ENCODE assay signal across 9 mouse cellular contexts in the genomic region with DNA sequence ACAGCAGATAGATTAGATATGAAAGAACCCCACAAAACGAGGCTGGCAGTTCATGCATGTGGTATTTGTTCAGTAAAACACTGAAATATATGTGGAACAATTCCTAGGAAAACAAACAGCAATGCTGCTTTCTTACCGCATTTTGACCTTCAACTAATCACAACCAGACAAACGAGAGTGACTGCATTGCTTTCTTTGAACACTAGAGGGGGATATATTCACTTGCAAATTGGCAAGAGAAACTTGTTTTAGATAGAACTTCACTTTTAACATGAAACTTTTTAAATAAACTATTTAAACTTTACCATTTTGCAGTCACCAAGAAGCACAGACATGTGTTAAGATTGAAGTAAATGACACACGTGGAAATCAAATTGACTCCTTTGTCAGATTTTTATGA. TPM values are rescaled to one million over a fixed set of nuclear protein-coding genes. Genes with fewer than 3 reads are reported as not detected.
DNase-seq lines count a peak whose midpoint lies in the region; ATAC-seq lines count a peak whose summit lies in the region.
"Had no signal": no experiment of that assay in that cellular context is flagged by ENCODE, and none has a peak within 500 bp of the region (broad histone marks: within the 10 kb centered on the region; RNA-seq: fewer than 3 reads in every experiment).

No protein-coding gene starts in this region.

- no peak overlapping the region for H3K27ac ChIP-seq in heart, embryonic 11.5 days (ENCODE audit: low read depth, low read length)
- H3K27ac ChIP-seq: midbrain, embryonic 12.5 days had no signal

- H3K4me2 ChIP-seq in heart, embryonic 11.5 days: no peak overlapping the region
- H3K4me2 ChIP-seq: midbrain, embryonic 12.5 days had no signal

- DNase-seq in heart, postnatal 10 days: peak; percentile 33 to 72
- DNase-seq in testis, postnatal 14 days (ENCODE audit: low spot score): peak; percentile 8
- no peak for DNase-seq in testis, postnatal 10 days (ENCODE audit: low spot score)
- DNase-seq in c-Kit-positive CD71-negative TER-119-negative erythroid progenitor cells, embryonic 14.5 days (ENCODE audit: low read depth): peak; percentile 60
- peak; percentile 61 for DNase-seq in lung, postnatal 10 days
- DNase-seq in cerebellum, adult 11-12 months: no peak
- DNase-seq in spleen, adult 12 weeks (ENCODE audit: low spot score): no peak

- H3K4me3 ChIP-seq in heart, embryonic 11.5 days (ENCODE audit: low read depth, low read length): no peak overlapping the region
- H3K4me3 ChIP-seq: midbrain, embryonic 12.5 days had no signal

- H3K27me3 ChIP-seq in heart, embryonic 11.5 days (ENCODE audit: control insufficient read depth, insufficient read depth, low read length): no peaks in the 10 kb centered on the region
- H3K27me3 ChIP-seq: midbrain, embryonic 12.5 days had no signal

- no peak overlapping the region for H3K9ac ChIP-seq in heart, embryonic 11.5 days (ENCODE audit: low read depth, low read length)
- H3K9ac ChIP-seq: midbrain, embryonic 12.5 days had no signal

- intact Hi-C loops in heart, postnatal 10 days (cut with DNase I): loop anchor here (1.0 to 10.0 kb wide), 2 partner anchors 175 to 619 kb away; no protein-coding TSS in a partner anchor

- ATAC-seq in heart, embryonic 11.5 days (replicated peaks; ENCODE audit: insufficient number of reproducible peaks, low FRiP score, low TSS enrichment): no peak

- no peaks in the 10 kb centered on the region for H3K36me3 ChIP-seq in heart, embryonic 11.5 days (ENCODE audit: control insufficient read depth, insufficient read depth, low read length)
- H3K36me3 ChIP-seq: midbrain, embryonic 12.5 days had no signal

- H3K9me3 ChIP-seq in heart, embryonic 11.5 days (replicated peaks; ENCODE audit: control insufficient read depth, low read length): no peaks in the 10 kb centered on the region
- H3K9me3 ChIP-seq: midbrain, embryonic 12.5 days had no signal

- WGBS in heart, embryonic 11.5 days (ENCODE audit: insufficient replicate concordance): 2% methylated on average over 4 of the region's 4 CpGs

- no peaks in the 10 kb centered on the region for H3K4me1 ChIP-seq in heart, embryonic 11.5 days (ENCODE audit: control insufficient read depth, insufficient read depth, low read length)
- H3K4me1 ChIP-seq: midbrain, embryonic 12.5 days had no signal

RNA-seq across cellular contexts. Expression of a gene that starts 8.9 kb away (rescaled TPM):
- total RNA-seq in heart, postnatal 10 days (2021): under 1 TPM; 0.02 to 0.25 TPM
- polyA plus RNA-seq in heart, embryonic 11.5 days (2014; fragmentation: Nextera tagmentation; extraction: Ambion mirVana): 1.3 and 1.5 TPM in 2 replicates

Comparison
In these comparisons a context has a peak if more than half of its experiments do, and no peak if none do; other contexts are left out.
1. DNase-seq: peak in heart, postnatal 10 days (2 of 2), testis, postnatal 14 days (single experiment), c-Kit-positive CD71-negative TER-119-negative erythroid progenitor cells, embryonic 14.5 days (single experiment) and lung, postnatal 10 days (single experiment); none in testis, postnatal 10 days (single experiment), cerebellum, adult 11-12 months (single experiment) and spleen, adult 12 weeks (single experiment).